Mouse (Mus musculus): Measurements from ENCODE around the gene Gdf11. TPM values are rescaled to one million over a fixed set of nuclear protein-coding genes. Genes with fewer than 3 reads are reported as not detected.

Gene Gdf11
- 3.2 and 15.4 TPM in 2 replicates for polyA plus RNA-seq (2012; rRNA removed; ENCODE audit: low replicate concordance)

GRCm38 (mm10) chr10:128891296-128892094, at the start of gene Gdf11:
Gene Gdf11, minus strand, starts transcription at chr10:128891718.

DNA sequence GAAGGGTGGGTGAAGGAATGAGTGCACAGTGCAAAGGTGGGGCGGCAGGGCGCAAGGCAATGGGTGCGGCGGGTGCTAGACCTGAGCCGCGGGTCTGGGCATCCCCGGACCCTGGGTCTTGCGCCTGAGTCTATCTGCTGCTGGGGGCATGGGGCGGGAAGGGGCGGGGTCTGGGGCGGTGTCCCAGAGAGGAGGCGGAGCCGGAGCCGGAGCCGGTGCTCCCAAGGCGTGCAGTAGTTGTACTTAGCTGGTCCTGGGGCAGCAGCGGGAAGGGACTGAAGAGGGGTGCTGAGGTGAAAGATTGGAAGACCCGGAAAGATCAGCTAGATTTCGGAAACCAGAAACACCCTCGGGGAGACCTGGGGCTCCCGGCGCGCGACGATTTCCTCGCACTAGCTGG, 42.1 kb upstream of the Gdf11 start, which contains the start of gene Itga7:
Gene Itga7 (plus strand): TSS at position 245 of the 400 bp plus-strand sequence.

GRCm38 (mm10) chr10:128923935-128924334, 32.4 kb upstream of the Gdf11 start, which contains the start of gene Bloc1s1:
Gene Bloc1s1, minus strand, starts transcription at chr10:128924035.

DNA sequence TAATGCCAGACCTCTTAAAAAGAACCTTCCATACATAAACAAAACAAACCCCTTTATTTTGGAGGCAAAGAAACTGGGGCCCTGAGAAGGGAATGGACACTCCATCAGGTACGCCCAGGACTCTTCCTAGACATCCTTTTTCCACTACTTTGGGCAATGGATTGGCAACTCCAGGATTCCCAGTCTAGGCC, 31.2 kb upstream of the Gdf11 start, which contains the start of gene Rdh5:
Gene Rdh5 (minus strand): TSS at position 67 of the 191 bp plus-strand sequence.

DNA sequence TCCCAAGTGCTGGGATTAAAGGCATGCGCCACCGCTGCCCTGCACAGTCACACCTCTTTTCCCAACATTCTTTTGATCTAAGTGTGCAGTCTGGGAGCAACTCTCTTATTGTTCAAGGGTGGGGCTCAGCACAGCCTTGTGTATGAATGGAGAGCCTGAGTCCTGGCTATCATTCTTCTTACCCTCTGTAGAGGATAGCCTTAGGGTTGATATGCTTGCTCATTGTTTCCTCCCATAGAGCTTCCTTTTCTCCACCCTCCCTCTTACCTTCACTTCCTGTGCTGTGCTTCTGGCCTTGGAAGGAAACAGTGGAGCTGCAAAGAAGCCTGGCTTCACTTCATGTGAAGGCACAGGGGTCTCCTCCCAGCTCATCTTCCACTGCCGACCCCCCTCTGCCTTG, 9.2 kb upstream of the Gdf11 start, which contains the start of gene Cd63:
Gene Cd63 (plus strand): TSS at position 292 of the 400 bp plus-strand sequence.

Other genes with a start within 250 kb of the Gdf11 start
- gene Ikzf4, start 245.7 kb downstream of the Gdf11 start, polyA plus RNA-seq (2012; rRNA removed; ENCODE audit: low replicate concordance) = 0.50 and 4.4 TPM in 2 replicates
- gene Suox, start 217.6 kb downstream of the Gdf11 start, polyA plus RNA-seq (2012; rRNA removed; ENCODE audit: low replicate concordance) = 19.1 and 20.1 TPM in 2 replicates
- 105 and 117 TPM in 2 replicates for gene Rab5b, start 195.5 kb downstream of the Gdf11 start, polyA plus RNA-seq (2012; rRNA removed; ENCODE audit: low replicate concordance)
- gene Pmel, start 187.5 kb downstream of the Gdf11 start, polyA plus RNA-seq (2012; rRNA removed; ENCODE audit: low replicate concordance) = 1.7 and 1.8 TPM in 2 replicates
- 28.8 and 36.7 TPM in 2 replicates for gene Cdk2, start 186.7 kb downstream of the Gdf11 start, polyA plus RNA-seq (2012; rRNA removed; ENCODE audit: low replicate concordance)
- gene Dgka, start 146.9 kb downstream of the Gdf11 start, polyA plus RNA-seq (2012; rRNA removed; ENCODE audit: low replicate concordance) = 26.3 and 33.2 TPM in 2 replicates
- 22.0 and 28.6 TPM in 2 replicates for gene Pym1, start 143.8 kb downstream of the Gdf11 start, polyA plus RNA-seq (2012; rRNA removed; ENCODE audit: low replicate concordance)
- gene Mmp19, start 100.8 kb downstream of the Gdf11 start, polyA plus RNA-seq (2012; rRNA removed; ENCODE audit: low replicate concordance) = 55.3 and 57.0 TPM in 2 replicates
- 20.8 and 24.6 TPM in 2 replicates for gene Dnajc14, start 87.7 kb downstream of the Gdf11 start, polyA plus RNA-seq (2012; rRNA removed; ENCODE audit: low replicate concordance)
- gene Tmem198b, start 87.3 kb downstream of the Gdf11 start, polyA plus RNA-seq (2012; rRNA removed; ENCODE audit: low replicate concordance) = 32.5 and 77.6 TPM in 2 replicates
- 6.4 and 8.4 TPM in 2 replicates for gene Sarnp, start 74.4 kb downstream of the Gdf11 start, polyA plus RNA-seq (2012; rRNA removed; ENCODE audit: low replicate concordance)
- 62.6 and 75.6 TPM in 2 replicates for gene Ormdl2, start 70.1 kb downstream of the Gdf11 start, polyA plus RNA-seq (2012; rRNA removed; ENCODE audit: low replicate concordance)
- gene Cd63, start 9.3 kb upstream of the Gdf11 start, polyA plus RNA-seq (2012; rRNA removed; ENCODE audit: low replicate concordance) = 121 and 308 TPM in 2 replicates
- 36.0 and 47.3 TPM in 2 replicates for gene Rdh5, start 31.2 kb upstream of the Gdf11 start, polyA plus RNA-seq (2012; rRNA removed; ENCODE audit: low replicate concordance)
- gene Bloc1s1, start 32.3 kb upstream of the Gdf11 start, polyA plus RNA-seq (2012; rRNA removed; ENCODE audit: low replicate concordance) = 237 and 349 TPM in 2 replicates
- 95.0 and 265 TPM in 2 replicates for gene Itga7, start 42.1 kb upstream of the Gdf11 start, polyA plus RNA-seq (2012; rRNA removed; ENCODE audit: low replicate concordance)
- 5.1 and 19.5 TPM in 2 replicates for gene Mettl7b, start 69.3 kb upstream of the Gdf11 start, polyA plus RNA-seq (2012; rRNA removed; ENCODE audit: low replicate concordance)
- gene Olfr9, start 97.7 kb upstream of the Gdf11 start, polyA plus RNA-seq (2012; rRNA removed; ENCODE audit: low replicate concordance) = not detected in 2 replicates
- not detected in 2 replicates for gene Olfr763, start 119.1 kb upstream of the Gdf11 start, polyA plus RNA-seq (2012; rRNA removed; ENCODE audit: low replicate concordance)
- not detected in 2 replicates for gene Olfr764-ps1, start 148.2 kb upstream of the Gdf11 start, polyA plus RNA-seq (2012; rRNA removed; ENCODE audit: low replicate concordance)
- not detected in 2 replicates for gene Olfr765, start 158.3 kb upstream of the Gdf11 start, polyA plus RNA-seq (2012; rRNA removed; ENCODE audit: low replicate concordance)
- not detected in 2 replicates for gene Olfr766-ps1, start 177.3 kb upstream of the Gdf11 start, polyA plus RNA-seq (2012; rRNA removed; ENCODE audit: low replicate concordance)
- gene Olfr767, start 191.2 kb upstream of the Gdf11 start, polyA plus RNA-seq (2012; rRNA removed; ENCODE audit: low replicate concordance) = not detected in 2 replicates
- gene Olfr768, start 207.7 kb upstream of the Gdf11 start, polyA plus RNA-seq (2012; rRNA removed; ENCODE audit: low replicate concordance) = not detected in 2 replicates
- gene Olfr769, start 226.1 kb upstream of the Gdf11 start, polyA plus RNA-seq (2012; rRNA removed; ENCODE audit: low replicate concordance) = not detected in 2 replicates
- gene Olfr770, start 247.3 kb upstream of the Gdf11 start, polyA plus RNA-seq (2012; rRNA removed; ENCODE audit: low replicate concordance) = not detected in 2 replicates

All from subcutaneous adipose tissue, adult 2 months (tissue).